Mouse (Mus musculus): Measurements from ENCODE around the gene Gabbr2.

The Gabbr2 gene

DNA sequence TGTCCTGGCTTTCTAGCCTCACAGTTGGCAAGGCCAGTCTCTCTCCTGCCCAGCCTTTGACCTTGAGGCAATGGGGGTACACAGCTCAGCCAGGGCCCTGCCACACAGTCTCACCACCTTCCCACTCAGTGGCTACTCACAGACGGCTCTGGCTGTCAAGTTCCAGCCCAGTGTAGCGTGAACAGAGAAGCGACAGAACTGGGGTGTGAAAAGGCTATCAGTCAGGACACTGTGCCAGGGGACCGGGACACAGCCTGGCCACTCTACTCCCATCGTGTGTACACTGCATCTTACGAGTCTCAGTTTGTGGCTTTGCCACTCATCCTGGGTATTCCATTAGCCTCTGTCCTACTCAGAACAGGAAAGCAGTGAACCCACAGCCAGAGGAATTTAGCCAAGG is 295.2 kb downstream of the Gabbr2 start:
- DNase-seq: no peak

- DNase-seq: no peak
Measured at GRCm38 (mm10) chr4:46690565-46690964, 301.1 kb downstream of the Gabbr2 start.

DNA sequence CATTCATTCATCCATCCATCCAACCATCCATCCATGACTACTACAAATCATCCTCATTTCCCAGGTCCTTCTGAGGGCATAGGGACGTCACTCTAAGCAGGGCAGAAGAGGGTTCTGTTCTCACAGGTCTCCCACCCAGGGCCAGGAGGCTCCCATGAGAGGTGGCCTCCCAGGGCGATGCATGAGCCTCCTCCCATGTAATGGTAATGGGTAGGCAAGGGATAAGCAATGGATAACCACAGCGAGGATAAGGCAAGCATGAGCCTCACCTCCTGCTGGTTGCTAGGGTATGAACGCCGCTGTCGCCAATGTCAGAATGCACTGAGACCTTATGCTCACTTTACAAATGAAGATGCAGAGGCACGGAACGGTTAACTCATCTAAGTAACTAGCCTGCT is 301.7 kb downstream of the Gabbr2 start:
- DNase-seq: no peak

- peak; percentile 83 for DNase-seq
Measured at GRCm38 (mm10) chr4:46689397-46690022, 302.2 kb downstream of the Gabbr2 start.

- no peak for DNase-seq
Measured at GRCm38 (mm10) chr4:46688213-46688832, 303.4 kb downstream of the Gabbr2 start.

DNA sequence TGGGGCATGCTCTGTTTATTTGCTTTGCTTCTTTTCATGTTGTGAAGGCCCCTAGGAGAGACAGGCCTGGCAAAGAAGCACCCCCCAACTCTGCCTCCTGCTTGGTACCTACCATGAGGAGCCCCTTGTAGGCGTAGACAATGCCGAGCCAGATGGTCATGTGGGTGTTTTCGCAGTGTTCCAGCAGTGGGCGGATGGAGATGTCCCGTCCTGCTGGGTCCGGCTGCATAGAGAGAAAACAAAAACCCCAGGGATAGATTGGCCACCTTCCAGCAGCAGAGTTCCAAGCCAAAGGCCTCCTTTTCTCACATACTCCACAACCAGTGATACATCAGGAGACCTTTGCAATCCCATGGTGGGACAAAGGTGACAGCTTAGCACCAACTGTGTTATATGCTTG is 307.5 kb downstream of the Gabbr2 start:
- DNase-seq: no peak

DNA sequence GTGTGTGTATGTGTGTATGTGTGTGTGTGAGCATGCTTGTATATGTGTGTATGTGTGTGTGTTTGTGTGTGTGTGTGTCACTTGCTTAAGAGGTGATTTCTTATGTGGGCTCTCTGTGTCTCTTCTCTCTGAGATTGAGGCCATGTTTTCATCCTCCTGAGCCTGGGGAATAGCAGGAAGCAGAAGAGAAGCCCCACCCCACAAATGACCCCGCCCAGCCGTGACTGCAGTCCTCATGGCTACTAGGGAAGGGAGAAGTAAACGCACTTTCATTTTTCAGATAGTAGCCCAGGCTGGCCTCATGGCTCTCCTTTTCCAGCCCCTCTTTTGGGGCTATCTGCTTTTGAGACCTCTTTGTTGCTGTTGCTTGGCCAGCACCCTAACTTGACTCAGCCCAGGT is 315.0 kb downstream of the Gabbr2 start:
- DNase-seq: no peak

- DNase-seq: no peak
Measured at GRCm38 (mm10) chr4:46675992-46676391, 315.7 kb downstream of the Gabbr2 start.

DNA sequence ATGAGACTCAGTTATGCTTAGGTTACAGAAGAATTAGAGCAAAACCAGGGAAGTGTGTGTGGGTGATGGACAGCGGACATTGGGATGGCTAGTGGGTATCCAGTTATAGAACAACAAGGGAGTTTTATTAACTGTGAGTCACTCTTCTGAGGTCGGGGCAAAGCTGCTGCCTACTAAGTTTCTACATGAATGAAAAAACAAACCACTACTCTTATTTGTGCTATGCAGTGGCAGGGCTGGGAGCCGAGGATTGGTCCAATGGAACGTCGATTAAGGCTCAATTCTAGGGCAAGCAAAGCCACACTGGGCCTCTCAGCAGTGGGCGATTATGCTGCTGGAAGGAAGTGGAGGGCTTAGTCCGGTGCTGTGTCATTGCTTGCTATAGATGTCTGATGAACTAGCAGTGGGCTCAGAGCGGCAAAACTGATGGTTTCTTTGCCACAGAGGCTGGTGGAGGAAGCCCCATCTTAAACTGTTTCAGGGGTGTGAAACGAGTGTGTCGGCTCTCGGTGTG is 316.3 kb downstream of the Gabbr2 start:
- DNase-seq: no peak

- DNase-seq: no peak
Measured at GRCm38 (mm10) chr4:46668620-46669019, 323.1 kb downstream of the Gabbr2 start.

GRCm38 (mm10) chr4:46666420-46666819 is 325.3 kb downstream of the Gabbr2 start:
- no peak for DNase-seq

DNA sequence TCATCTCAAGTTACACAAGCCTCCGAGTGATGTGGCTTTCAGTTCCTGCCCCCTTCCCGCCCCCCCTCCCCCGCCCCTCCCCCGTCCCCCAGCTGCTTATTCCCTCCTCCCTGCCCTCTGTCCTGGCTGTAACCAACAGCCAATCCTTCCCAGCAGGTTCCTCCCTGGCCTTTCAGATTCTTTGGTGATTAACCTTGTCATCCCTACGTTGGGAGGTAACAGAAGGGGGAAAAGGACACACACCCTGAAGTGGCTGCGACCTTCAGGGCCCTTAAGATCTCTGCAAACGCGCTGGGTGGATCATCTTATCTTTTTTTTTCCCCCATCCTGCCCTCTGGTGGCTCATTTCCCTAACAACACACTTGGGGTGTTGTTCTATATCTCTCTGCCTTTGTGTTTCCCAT is 326.3 kb downstream of the Gabbr2 start:
- peak; percentile 73 for DNase-seq

- DNase-seq: peak; percentile 52
Measured at GRCm38 (mm10) chr4:46664123-46665009, 327.3 kb downstream of the Gabbr2 start.

- no peak for DNase-seq
Measured at GRCm38 (mm10) chr4:46661433-46661832, 330.2 kb downstream of the Gabbr2 start.

DNA sequence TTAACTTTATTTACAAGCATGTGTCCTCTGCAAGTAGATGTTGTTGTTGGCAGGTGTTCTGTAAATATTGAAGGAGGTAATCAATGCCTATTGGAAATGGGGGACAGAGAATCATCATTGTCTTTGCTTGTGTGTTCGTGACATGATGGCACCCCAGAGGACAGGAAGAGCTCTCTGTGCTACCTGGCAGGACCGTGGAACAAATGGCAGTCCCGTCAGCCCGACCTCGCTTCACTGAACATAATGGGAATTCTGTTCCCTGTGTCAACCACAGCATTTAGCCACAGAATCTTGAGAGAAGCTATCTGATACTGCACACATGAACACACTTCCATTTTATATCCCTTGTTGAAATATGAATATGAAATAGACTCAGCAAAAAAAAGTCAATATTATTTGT is 332.7 kb downstream of the Gabbr2 start:
- no peak for DNase-seq

DNA sequence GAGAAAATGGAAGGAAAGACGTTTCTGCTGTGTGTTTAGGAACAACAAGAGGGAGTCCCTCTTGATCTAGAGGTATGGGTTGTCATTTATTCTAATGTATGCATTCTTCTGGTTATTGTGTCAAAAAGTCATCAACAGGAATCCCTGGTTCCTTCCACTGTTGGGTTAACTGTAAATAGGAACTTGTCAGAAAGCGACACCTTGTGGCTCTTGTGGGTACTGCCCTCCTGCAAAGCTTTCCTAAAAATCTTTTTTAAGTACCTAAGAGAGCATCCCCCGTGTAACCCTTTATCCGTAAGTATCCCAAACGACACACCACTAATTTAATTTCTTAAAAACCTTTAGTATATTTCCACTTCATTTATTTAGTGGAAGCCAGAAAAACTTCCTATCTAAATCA is 334.6 kb downstream of the Gabbr2 start:
- DNase-seq: peak; percentile 91

DNA sequence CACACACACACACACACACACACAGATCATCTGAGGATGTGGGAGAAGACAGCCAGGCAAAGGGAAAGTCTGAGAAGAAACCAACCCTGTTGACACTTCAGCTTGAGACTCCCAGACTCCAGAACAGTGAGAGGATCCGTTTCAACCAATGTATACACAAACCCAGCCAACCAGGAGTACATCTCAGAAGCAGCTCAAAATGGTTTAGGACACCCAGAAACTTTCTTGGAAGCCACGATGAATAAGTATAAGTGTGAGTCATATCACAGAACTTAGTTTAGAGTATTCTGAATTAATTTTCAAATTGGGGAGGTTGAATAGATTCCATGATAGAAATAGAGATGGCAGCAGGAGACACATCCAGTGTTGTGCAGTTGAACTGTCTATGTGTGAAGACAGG is 335.7 kb downstream of the Gabbr2 start:
- no peak for DNase-seq

DNA sequence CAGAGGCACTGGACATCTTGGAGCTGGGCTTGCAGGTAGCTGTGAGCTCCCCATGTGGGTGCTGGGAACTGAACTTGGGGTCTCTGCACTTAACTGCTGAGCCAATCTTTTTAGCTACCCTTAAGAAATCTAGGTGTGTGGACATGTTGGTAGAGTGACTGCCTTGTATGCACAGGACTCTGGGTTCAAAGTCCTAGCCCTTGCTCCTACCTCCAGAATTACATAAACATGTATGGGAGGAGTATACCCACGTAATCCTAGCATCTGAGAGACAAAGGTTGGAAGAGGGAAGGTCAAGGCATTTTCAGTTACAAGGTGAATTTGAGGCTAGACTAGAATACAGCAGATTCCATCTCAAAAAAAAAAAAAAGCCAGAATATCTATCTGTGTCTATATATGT is 336.4 kb downstream of the Gabbr2 start:
- DNase-seq: no peak

- peak; percentile 98 for DNase-seq
Measured at GRCm38 (mm10) chr4:46650086-46650753, 341.5 kb downstream of the Gabbr2 start, which contains the start of gene Tbc1d2. Gene Tbc1d2, minus strand, starts transcription at chr4:46650209.

- DNase-seq: no peak
Measured at GRCm38 (mm10) chr4:46649161-46649560, 342.5 kb downstream of the Gabbr2 start.

GRCm38 (mm10) chr4:46643676-46644112 is 348.0 kb downstream of the Gabbr2 start:
- peak; percentile 11 for DNase-seq

DNA sequence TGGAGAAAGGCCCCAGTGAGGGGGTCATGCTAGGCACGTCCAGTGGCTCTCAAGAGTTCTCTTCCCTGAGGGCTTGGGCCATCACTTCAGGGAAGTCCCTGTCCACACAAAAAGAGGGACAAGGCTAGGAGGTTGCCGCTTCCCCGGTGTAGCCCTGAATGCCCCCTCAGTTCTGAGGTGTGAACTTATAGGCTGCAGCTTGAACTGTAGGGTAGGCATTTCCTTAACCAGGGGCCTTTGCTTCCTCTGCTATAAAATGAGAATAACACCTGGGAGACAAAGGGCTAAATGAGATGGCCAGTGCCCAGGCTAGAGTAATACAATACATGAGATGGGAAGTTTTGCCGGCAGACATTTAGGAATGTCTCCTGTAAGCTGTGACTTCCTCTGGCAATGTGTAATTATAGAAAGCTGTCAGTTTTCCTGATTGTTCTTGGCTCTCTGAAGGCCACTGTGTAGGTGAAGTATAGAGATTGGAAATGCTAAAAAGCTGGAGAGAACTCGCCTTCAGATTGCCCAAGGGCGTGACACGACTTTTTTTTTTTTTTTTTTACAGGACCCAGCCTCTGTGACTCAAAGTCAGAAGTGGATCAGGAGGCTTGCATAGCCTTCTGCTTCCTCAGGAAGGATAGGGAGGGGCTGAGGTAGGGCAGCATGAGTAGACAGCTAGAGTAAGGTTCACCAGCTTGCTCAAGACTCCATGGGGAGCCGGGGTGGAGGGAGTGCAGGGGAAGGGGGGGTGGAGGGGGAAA is 348.6 kb downstream of the Gabbr2 start:
- DNase-seq: peak; percentile 10
